Mouse (Mus musculus) liver, postnatal 0 days (tissue): Measurements from ENCODE around the gene Ffar2. TPM values are rescaled to one million over a fixed set of nuclear protein-coding genes. Genes with fewer than 3 reads are reported as not detected.

Experiments
- ATAC-seq: fragments of 200-750 bp; cut with Nextera tagmentation; 2 replicates; pipeline ENCODE4 v1.8.0; 2017; ENCODE audit warnings: mild to moderate bottlenecking, moderate library complexity
- DNase-seq: peaks from one replicate; pipeline ENCODE4 v3.0.0-alpha.2; 2016
- H3K27ac ChIP-seq: fragments of 300-500 bp; sonication (generic); 2 replicates; pipeline ENCODE4 v1.5.1; 2014; ENCODE audit warnings: antibody characterized with exemption, moderate library complexity, mild to moderate bottlenecking, low read depth
- H3K27me3 ChIP-seq: fragments of 300-500 bp; sonication (generic); 2 replicates; pipeline ENCODE4 v1.6.1; 2014; ENCODE audit warnings: low read length, control low read depth, mixed read lengths; ENCODE audit not compliant: insufficient read depth
- H3K36me3 ChIP-seq: fragments of 300-500 bp; sonication (generic); replicated peaks from 2 replicates; pipeline ENCODE4 v1.6.1; 2014; ENCODE audit warnings: mild to moderate bottlenecking, control low read depth, low read length, moderate library complexity, mixed read lengths; ENCODE audit not compliant: insufficient read depth
- H3K4me1 ChIP-seq: fragments of 300-500 bp; sonication (generic); 2 replicates; pipeline ENCODE4 v1.6.1; 2014; ENCODE audit warnings: antibody characterized with exemption, mild to moderate bottlenecking, control low read depth; ENCODE audit not compliant: insufficient read depth
- H3K4me2 ChIP-seq: fragments of 300-500 bp; sonication (generic); 2 replicates; pipeline ENCODE4 v1.6.1; 2014; ENCODE audit warnings: low read depth, mild to moderate bottlenecking, low read length, moderate library complexity, mixed read lengths
- H3K4me3 ChIP-seq: fragments of 300-500 bp; sonication (generic); 2 replicates; pipeline ENCODE4 v1.5.1; 2014; ENCODE audit warnings: low read depth, low read length
- H3K9ac ChIP-seq: fragments of 300-500 bp; sonication (generic); replicated peaks from 2 replicates; pipeline ENCODE4 v1.6.1; 2014; ENCODE audit warnings: mild to moderate bottlenecking, moderate library complexity
- H3K9me3 ChIP-seq: fragments of 300-500 bp; sonication (generic); 2 replicates; pipeline ENCODE4 v1.6.1; 2016; ENCODE audit warnings: mild to moderate bottlenecking, control low read depth, low read length, mixed read lengths
- CTCF ChIP-seq: sonication (generic); IDR thresholded peaks from 2 replicates; pipeline ENCODE4 v1.5.1; 2016; ENCODE audit warnings: antibody characterized with exemption, low read depth
- EP300 ChIP-seq: IDR thresholded peaks from 2 replicates; pipeline ENCODE4 v1.6.1; 2016; ENCODE audit warnings: antibody characterized with exemption, low read depth, mild to moderate bottlenecking
- WGBS: fragments of 180-500 bp; shearing (Covaris S2); extraction: QIAGEN DNeasy Blood & Tissue Kit; methylation state at CpG from one replicate; pipeline ENCODE4 v1.1.7; 2014; ENCODE audit not compliant: insufficient replicate concordance; 5-methylcytosine and 5-hydroxymethylcytosine counted together
- polyA plus RNA-seq: library from polyadenylated mRNA; unstranded; fragments of >200 nt; fragmentation: Nextera tagmentation; extraction: Ambion mirVana; gene quantifications from 2 replicates; pipeline ENCODE4 v1.2.1, GENCODE M21; 2015

Ffar2 gene
- polyA plus RNA-seq, result 1.6 and 2.1 TPM in 2 replicates

GRCm38 (mm10) chr7:30823675-30824074 is at the start of gene Ffar2:
Gene Ffar2, minus strand, starts transcription at chr7:30823775.
- peaks cover 21% of the 10 kb centered on the region for H3K4me1 ChIP-seq
- H3K4me3 ChIP-seq, result no peak within 1 kb of the TSS
- DNase-seq (no peak), ATAC-seq (no peak)
- no peak within 1 kb of the TSS for H3K9ac ChIP-seq
- H3K36me3 ChIP-seq, result no peaks in the 10 kb centered on the region
- no peak within 1 kb of the TSS for H3K4me2 ChIP-seq
- H3K9me3 ChIP-seq, result no peaks in the 10 kb centered on the region
- TF ChIP-seq CTCF, result no peak
- TF ChIP-seq EP300, result no peak
- WGBS, result 85% methylated on average over 18 of the region's 18 CpGs
- no peak within 1 kb of the TSS for H3K27ac ChIP-seq
- no peaks in the 10 kb centered on the region for H3K27me3 ChIP-seq

GRCm38 (mm10) chr7:30873083-30873482 is 49.5 kb upstream of the Ffar2 start:
- no peaks in the 10 kb centered on the region for H3K9me3 ChIP-seq
- ATAC-seq (peak; percentile 66; the same call in 1 of the 2 replicates), DNase-seq (peak; percentile 85)
- H3K4me3 ChIP-seq, result no peak overlapping the region
- no peaks in the 10 kb centered on the region for H3K27me3 ChIP-seq
- no peaks in the 10 kb centered on the region for H3K36me3 ChIP-seq
- peak overlapping the region; percentile 54 for H3K4me2 ChIP-seq
- WGBS, result 19% methylated on average over 15 of the region's 15 CpGs
- H3K4me1 ChIP-seq, result no peaks in the 10 kb centered on the region
- H3K27ac ChIP-seq, result no peak overlapping the region
- no peak overlapping the region for H3K9ac ChIP-seq
- TF ChIP-seq CTCF (peak; percentile 86), EP300 (no peak)

DNA sequence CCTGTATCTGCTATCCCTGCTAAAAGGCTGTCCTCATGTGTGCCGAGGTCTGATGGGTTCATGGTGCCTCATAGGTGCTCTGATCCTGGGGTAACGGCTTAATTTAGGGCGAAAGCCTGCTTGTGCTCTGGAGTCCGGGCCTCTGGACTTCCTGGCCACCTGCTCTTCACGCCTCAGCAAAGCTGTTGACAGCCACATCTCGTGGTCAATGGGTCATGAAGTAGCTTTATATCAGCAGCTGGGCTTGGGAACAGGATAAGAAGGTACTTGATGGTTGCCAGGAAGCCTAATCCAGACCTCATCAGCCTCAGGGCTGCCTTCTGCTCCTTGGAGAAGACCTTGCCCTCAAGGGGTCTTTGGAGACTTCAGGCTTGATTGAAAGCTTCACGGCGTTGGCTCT is 39.8 kb upstream of the Ffar2 start:
- H3K4me2 ChIP-seq, result no peak overlapping the region
- no peak for DNase-seq
- no peaks in the 10 kb centered on the region for H3K36me3 ChIP-seq
- no peak overlapping the region for H3K4me3 ChIP-seq
- no peak for ATAC-seq
- H3K9ac ChIP-seq, result no peak overlapping the region
- H3K9me3 ChIP-seq, result no peaks in the 10 kb centered on the region
- 0 out of 2 replicates have a peak, but pooled peaks cover 3% of the 10 kb centered on the region for H3K4me1 ChIP-seq
- no peaks in the 10 kb centered on the region for H3K27me3 ChIP-seq
- TF ChIP-seq CTCF (no peak), EP300 (no peak)
- 48% methylated on average over 8 of the region's 8 CpGs for WGBS
- H3K27ac ChIP-seq, result peak overlapping the region; percentile 57; the same call in 1 of the 2 replicates

- TF ChIP-seq EP300 (no peak), CTCF (no peak)
- Histone ChIP-seq H3K4me3 (no peak within 1 kb of the TSS), H3K27me3 (no peaks in the 10 kb centered on the region), H3K27ac (no peak within 1 kb of the TSS), H3K4me2 (no peak within 1 kb of the TSS), H3K9ac (no peak within 1 kb of the TSS), H3K9me3 (no peaks in the 10 kb centered on the region), H3K36me3 (no peaks in the 10 kb centered on the region), H3K4me1 (0 out of 2 replicates have a peak, but pooled peaks cover 3% of the 10 kb centered on the region)
- ATAC-seq, result no peak
- WGBS, result 74% methylated on average over 12 of the region's 12 CpGs
- DNase-seq, result no peak
These were observed 37.9 kb upstream of the Ffar2 start, which contains the start of gene Ffar1 for GRCm38 (mm10) chr7:30861464-30861863. Gene Ffar1, minus strand, starts transcription at chr7:30861564.

- 0 out of 2 replicates have a peak, but pooled peaks cover 3% of the 10 kb centered on the region for H3K4me1 ChIP-seq
- peak overlapping the region; percentile 51 for H3K4me2 ChIP-seq
- no peak overlapping the region for H3K27ac ChIP-seq
- ATAC-seq (peak; percentile 73), DNase-seq (peak; percentile 72)
- no peaks in the 10 kb centered on the region for H3K9me3 ChIP-seq
- TF ChIP-seq EP300, result no peak
- TF ChIP-seq CTCF, result peak; percentile 83
- no peaks in the 10 kb centered on the region for H3K27me3 ChIP-seq
- no peak overlapping the region for H3K4me3 ChIP-seq
- H3K36me3 ChIP-seq, result no peaks in the 10 kb centered on the region
- WGBS, result 7% methylated on average over 13 of the region's 16 CpGs
- H3K9ac ChIP-seq, result no peak overlapping the region
These were observed 36.2 kb upstream of the Ffar2 start for GRCm38 (mm10) chr7:30859635-30860402.

DNA sequence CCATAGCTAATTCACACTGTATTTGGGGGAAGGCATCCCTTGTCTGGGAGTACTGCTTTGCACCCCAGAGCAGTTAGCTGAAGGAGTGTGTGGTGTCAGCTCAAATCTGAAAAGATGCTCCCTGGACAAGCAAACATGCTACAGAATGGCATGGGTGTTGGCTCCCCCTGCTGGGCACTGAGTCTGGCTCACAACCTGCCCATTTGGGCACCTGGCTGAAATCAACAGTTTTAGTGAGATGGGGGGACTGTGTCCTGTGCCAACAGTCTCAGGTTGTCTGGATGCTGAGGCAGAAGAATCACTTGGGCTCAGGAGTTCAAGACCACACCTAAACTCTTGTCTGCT is 35.7 kb upstream of the Ffar2 start:
- no peak overlapping the region for H3K4me3 ChIP-seq

More for the DNA sequence above, 35.7 kb upstream of the Ffar2 start:
- Histone ChIP-seq H3K4me2 (no peak overlapping the region; the same call in 1 of the 2 replicates), H3K27me3 (no peaks in the 10 kb centered on the region), H3K9me3 (no peaks in the 10 kb centered on the region), H3K4me1 (0 out of 2 replicates have a peak, but pooled peaks cover 3% of the 10 kb centered on the region), H3K9ac (no peak overlapping the region), H3K27ac (no peak overlapping the region), H3K36me3 (no peaks in the 10 kb centered on the region)
- ATAC-seq (peak; percentile 75), DNase-seq (peak; percentile 85)
- peak; percentile 94 for TF ChIP-seq CTCF
- TF ChIP-seq EP300, result no peak
